Mouse (Mus musculus): ENCODE measurements around the gene Dlx2. TPM values are rescaled to one million over a fixed set of nuclear protein-coding genes. Genes with fewer than 3 reads are reported as not detected.

The Dlx2 gene
- total and polyA plus RNA-seq, 3 experiments, result not detected

DNA sequence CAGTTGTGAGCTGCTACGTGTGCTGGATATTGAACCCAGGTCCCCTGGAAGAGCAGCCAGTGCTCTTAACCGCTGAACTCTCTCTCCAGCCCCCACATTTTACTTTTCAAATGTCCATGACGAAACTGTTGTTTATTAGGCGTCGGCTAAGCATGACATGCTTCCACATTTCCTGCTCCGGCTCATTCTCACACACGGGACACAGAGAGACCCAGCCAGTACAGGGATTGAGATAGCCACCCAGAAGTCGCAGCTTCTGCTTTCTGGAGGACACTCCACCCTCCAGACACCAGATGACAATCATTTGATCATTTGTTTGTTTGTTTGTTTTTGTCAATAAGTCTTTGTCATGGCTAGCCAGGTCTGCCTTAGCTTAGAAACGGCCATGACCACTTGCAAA is 41.7 kb downstream of the Dlx2 start:
- Histone ChIP-seq H3K4me3 (ENCODE audit: low read depth, low read length) (no peak overlapping the region), H3K9me3 (replicated peaks) (no peaks in the 10 kb centered on the region), H3K36me3 (replicated peaks) (peaks cover 38% of the 10 kb centered on the region), H3K27me3 (ENCODE audit: insufficient read depth, low read length) (no peaks in the 10 kb centered on the region), H3K4me1 (ENCODE audit: insufficient read depth, low read depth, low read length) (peaks cover 7% of the 10 kb centered on the region)
- TF ChIP-seq GATA2 (IDR thresholded peaks at IDR 0.05; ENCODE audit: borderline replicate concordance, low read depth, low read length) (no peak), CTCF (IDR thresholded peaks at IDR 0.05; ENCODE audit: low read depth, low read length) (no peak), POLR2AphosphoS5 (IDR thresholded peaks at IDR 0.05; ENCODE audit: insufficient replicate concordance, low read depth, low read length) (no peak), TAL1 (conservative IDR thresholded peaks at IDR 0.05; ENCODE audit: low read depth, low read length) (no peak), GATA1 (IDR thresholded peaks at IDR 0.05; ENCODE audit: borderline replicate concordance, low read length) (no peak)
- ATAC-seq (ENCODE audit: extremely low read depth, insufficient number of reproducible peaks, low FRiP score, poor library complexity, severe bottlenecking) (no peak), DNase-seq (ENCODE audit: low spot score) (no peak)

DNA sequence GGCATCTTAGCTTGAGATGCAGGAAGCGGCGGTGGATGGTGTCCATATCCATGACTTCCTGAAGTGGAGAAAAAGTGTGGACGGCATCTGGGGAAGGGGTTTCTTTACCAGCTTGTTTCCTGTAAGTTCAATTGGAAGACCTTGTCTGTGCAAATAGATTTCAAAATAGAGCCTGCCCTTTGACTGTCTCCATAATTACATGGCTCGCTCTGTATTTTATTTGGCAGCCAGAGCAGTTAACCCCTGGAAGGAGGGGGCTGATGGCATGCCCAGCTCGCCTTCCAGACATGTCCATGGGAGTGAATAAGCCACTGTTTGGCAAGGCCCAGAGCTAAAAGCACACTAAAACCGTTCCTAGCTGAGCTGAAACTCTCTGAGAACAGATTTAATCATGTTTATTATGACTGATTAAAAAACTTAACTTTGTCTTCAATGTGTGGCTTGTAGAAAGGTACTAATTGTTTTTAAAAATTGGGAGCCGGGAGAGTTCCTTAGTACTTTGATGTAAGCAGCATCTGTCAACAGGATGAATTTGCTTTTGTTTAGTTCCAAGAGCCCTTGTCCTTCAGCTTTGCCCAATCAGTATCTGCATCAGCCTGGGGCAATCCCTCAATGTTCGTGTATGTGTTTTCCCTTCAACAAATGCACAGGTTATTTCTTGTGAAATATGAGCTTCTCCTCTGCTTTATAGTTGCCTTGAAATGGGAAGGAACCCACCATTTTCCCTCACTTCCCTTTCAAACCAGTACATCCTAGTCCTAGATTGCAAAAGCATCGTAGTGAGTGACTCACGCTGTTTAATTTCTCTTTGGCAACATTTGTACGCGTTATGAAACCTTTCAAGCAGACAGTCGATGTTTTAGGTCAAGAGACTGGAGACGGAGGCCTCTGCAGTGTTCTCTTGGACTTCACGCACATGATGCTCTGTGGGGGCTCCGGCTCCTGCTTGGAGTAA is 47.0 kb downstream of the Dlx2 start:
- no peaks in the 10 kb centered on the region for H3K9me3 ChIP-seq (replicated peaks)
- no peak for TF ChIP-seq TAL1 (conservative IDR thresholded peaks at IDR 0.05; ENCODE audit: low read depth, low read length)
- no peak for TF ChIP-seq GATA1 (IDR thresholded peaks at IDR 0.05; ENCODE audit: borderline replicate concordance, low read length)
- TF ChIP-seq POLR2AphosphoS5 (IDR thresholded peaks at IDR 0.05; ENCODE audit: insufficient replicate concordance, low read depth, low read length), result no peak
- no peak overlapping the region for H3K4me3 ChIP-seq (ENCODE audit: low read depth, low read length)
- no peaks in the 10 kb centered on the region for H3K27me3 ChIP-seq (ENCODE audit: insufficient read depth, low read length)
- ATAC-seq (ENCODE audit: extremely low read depth, insufficient number of reproducible peaks, low FRiP score, poor library complexity, severe bottlenecking) (no peak), DNase-seq (ENCODE audit: low spot score) (no peak)
- peaks cover 21% of the 10 kb centered on the region for H3K36me3 ChIP-seq (replicated peaks)
- H3K4me1 ChIP-seq (ENCODE audit: insufficient read depth, low read depth, low read length), result peaks cover 8% of the 10 kb centered on the region

DNA sequence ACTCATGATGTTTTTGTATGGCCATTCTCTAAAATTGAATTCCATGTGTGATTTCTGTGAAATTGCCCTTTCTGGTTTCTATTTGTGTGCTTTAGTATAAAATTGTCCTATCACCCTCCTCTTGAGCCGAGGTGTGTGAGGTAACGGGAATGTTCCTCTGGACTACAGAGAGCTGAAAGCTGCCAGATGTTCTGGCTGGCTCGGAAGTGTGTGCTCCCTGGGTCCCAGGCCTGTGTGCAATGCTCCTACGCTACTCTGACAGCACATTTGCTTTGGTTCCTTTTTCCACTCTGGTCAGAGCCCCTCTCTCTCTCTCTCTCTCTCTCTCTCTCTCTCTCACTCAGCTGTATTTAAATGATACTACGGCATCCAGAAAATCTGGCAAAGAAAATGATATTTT is 49.4 kb downstream of the Dlx2 start:
- no peak for ATAC-seq (ENCODE audit: extremely low read depth, insufficient number of reproducible peaks, low FRiP score, poor library complexity, severe bottlenecking)
- no peak overlapping the region for H3K4me3 ChIP-seq (ENCODE audit: low read depth, low read length)

DNA sequence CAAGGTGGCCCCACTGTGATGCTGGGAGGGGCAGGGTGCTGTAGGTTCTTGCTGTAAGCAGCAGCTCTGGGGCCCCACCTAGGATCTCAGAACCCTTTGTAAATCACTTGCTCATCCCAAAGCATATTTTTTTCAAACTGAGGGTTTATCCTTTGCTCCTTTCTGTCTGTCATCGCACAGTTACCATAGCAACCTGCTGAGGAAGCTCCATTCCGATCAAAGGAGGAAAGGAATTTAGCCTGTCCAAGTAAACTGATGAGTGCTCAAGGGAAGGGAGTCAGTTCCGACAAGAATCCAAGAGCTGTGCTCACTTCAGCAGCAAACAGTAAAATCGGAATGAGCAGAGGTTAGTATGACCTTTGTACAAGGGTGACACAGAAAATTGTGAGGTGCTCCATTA is 51.6 kb downstream of the Dlx2 start:
- no peak for ATAC-seq (ENCODE audit: extremely low read depth, insufficient number of reproducible peaks, low FRiP score, poor library complexity, severe bottlenecking)
- H3K36me3 ChIP-seq (replicated peaks), result peaks cover 17% of the 10 kb centered on the region
- no peaks in the 10 kb centered on the region for H3K27me3 ChIP-seq (ENCODE audit: insufficient read depth, low read length)
- 0 out of 2 replicates have a peak, but pooled peaks cover 4% of the 10 kb centered on the region for H3K4me1 ChIP-seq (ENCODE audit: insufficient read depth, low read depth, low read length)
- no peak for DNase-seq (ENCODE audit: low spot score)
- no peaks in the 10 kb centered on the region for H3K9me3 ChIP-seq (replicated peaks)
- no peak for TF ChIP-seq GATA2 (IDR thresholded peaks at IDR 0.05; ENCODE audit: borderline replicate concordance, low read depth, low read length)
- TF ChIP-seq TAL1 (conservative IDR thresholded peaks at IDR 0.05; ENCODE audit: low read depth, low read length), result no peak
- TF ChIP-seq POLR2AphosphoS5 (IDR thresholded peaks at IDR 0.05; ENCODE audit: insufficient replicate concordance, low read depth, low read length), result no peak
- TF ChIP-seq GATA1 (IDR thresholded peaks at IDR 0.05; ENCODE audit: borderline replicate concordance, low read length), result no peak
- no peak for TF ChIP-seq CTCF (IDR thresholded peaks at IDR 0.05; ENCODE audit: low read depth, low read length)
- H3K4me3 ChIP-seq (ENCODE audit: low read depth, low read length), result no peak overlapping the region

More for the DNA sequence above, 49.4 kb downstream of the Dlx2 start:
- H3K4me1 ChIP-seq (ENCODE audit: insufficient read depth, low read depth, low read length), result 0 out of 2 replicates have a peak, but pooled peaks cover 4% of the 10 kb centered on the region
- no peaks in the 10 kb centered on the region for H3K9me3 ChIP-seq (replicated peaks)
- TF ChIP-seq CTCF (IDR thresholded peaks at IDR 0.05; ENCODE audit: low read depth, low read length), result no peak
- TF ChIP-seq TAL1 (conservative IDR thresholded peaks at IDR 0.05; ENCODE audit: low read depth, low read length), result no peak
- TF ChIP-seq POLR2AphosphoS5 (IDR thresholded peaks at IDR 0.05; ENCODE audit: insufficient replicate concordance, low read depth, low read length), result no peak
- no peak for TF ChIP-seq GATA1 (IDR thresholded peaks at IDR 0.05; ENCODE audit: borderline replicate concordance, low read length)
- no peak for TF ChIP-seq GATA2 (IDR thresholded peaks at IDR 0.05; ENCODE audit: borderline replicate concordance, low read depth, low read length)
- DNase-seq (ENCODE audit: low spot score), result no peak
- no peaks in the 10 kb centered on the region for H3K27me3 ChIP-seq (ENCODE audit: insufficient read depth, low read length)
- peaks cover 20% of the 10 kb centered on the region for H3K36me3 ChIP-seq (replicated peaks)

DNA sequence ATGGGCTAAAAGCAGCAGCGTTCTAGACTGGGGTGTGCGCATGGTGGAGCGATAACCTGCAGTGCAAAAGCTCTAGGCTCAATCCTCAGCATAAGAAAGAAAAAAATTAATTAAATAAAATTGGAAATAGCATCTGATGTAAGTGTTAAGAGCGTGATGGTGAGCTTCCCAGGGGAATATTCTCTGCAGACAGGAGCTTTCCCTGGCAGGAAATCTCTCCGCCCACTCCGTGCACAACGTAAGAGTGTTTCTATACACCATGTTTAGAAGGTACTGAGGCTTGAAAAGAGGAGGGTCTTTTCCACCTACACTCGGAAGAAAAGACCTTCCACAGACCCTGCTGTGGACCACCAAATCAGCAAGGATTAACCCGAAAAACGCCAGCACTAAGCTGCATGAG is 52.1 kb downstream of the Dlx2 start:
- no peak for DNase-seq (ENCODE audit: low spot score)
- H3K9me3 ChIP-seq (replicated peaks), result no peaks in the 10 kb centered on the region
- H3K4me1 ChIP-seq (ENCODE audit: insufficient read depth, low read depth, low read length), result 0 out of 2 replicates have a peak, but pooled peaks cover 4% of the 10 kb centered on the region
- TF ChIP-seq GATA2 (IDR thresholded peaks at IDR 0.05; ENCODE audit: borderline replicate concordance, low read depth, low read length), result no peak
- TF ChIP-seq GATA1 (IDR thresholded peaks at IDR 0.05; ENCODE audit: borderline replicate concordance, low read length), result no peak
- TF ChIP-seq CTCF (IDR thresholded peaks at IDR 0.05; ENCODE audit: low read depth, low read length), result no peak
- TF ChIP-seq POLR2AphosphoS5 (IDR thresholded peaks at IDR 0.05; ENCODE audit: insufficient replicate concordance, low read depth, low read length), result no peak
- no peak for TF ChIP-seq TAL1 (conservative IDR thresholded peaks at IDR 0.05; ENCODE audit: low read depth, low read length)
- H3K27me3 ChIP-seq (ENCODE audit: insufficient read depth, low read length), result no peaks in the 10 kb centered on the region
- ATAC-seq (ENCODE audit: extremely low read depth, insufficient number of reproducible peaks, low FRiP score, poor library complexity, severe bottlenecking), result no peak
- H3K36me3 ChIP-seq (replicated peaks), result peaks cover 19% of the 10 kb centered on the region
- no peak overlapping the region for H3K4me3 ChIP-seq (ENCODE audit: low read depth, low read length)

Other genes starting within 250 kb of the Dlx2 start
- 35.8 and 39.3 TPM in 2 replicates for gene Slc25a12, start 179.0 kb downstream of the Dlx2 start, total RNA-seq (2014; fragmentation: Nextera tagmentation)
- 51.6 and 58.3 TPM in 2 replicates for gene Slc25a12, start 179.0 kb downstream of the Dlx2 start, total RNA-seq (2017)
- gene Slc25a12, start 179.0 kb downstream of the Dlx2 start, polyA plus RNA-seq (2012), result 6.0 and 12.2 TPM in 2 replicates
- gene Hat1, start 157.8 kb downstream of the Dlx2 start, total RNA-seq (2014; fragmentation: Nextera tagmentation), result 107 and 136 TPM in 2 replicates
- gene Hat1, start 157.8 kb downstream of the Dlx2 start, total RNA-seq (2017), result 260 and 297 TPM in 2 replicates
- 4.6 and 6.3 TPM in 2 replicates for gene Hat1, start 157.8 kb downstream of the Dlx2 start, polyA plus RNA-seq (2012)
- gene Metap1d, start 93.5 kb downstream of the Dlx2 start, total RNA-seq (2014; fragmentation: Nextera tagmentation), result 95.8 and 104 TPM in 2 replicates
- gene Metap1d, start 93.5 kb downstream of the Dlx2 start, total RNA-seq (2017), result 33.3 and 39.9 TPM in 2 replicates
- gene Metap1d, start 93.5 kb downstream of the Dlx2 start, polyA plus RNA-seq (2012), result 3.1 and 8.2 TPM in 2 replicates
- gene Dlx1, start 18.6 kb downstream of the Dlx2 start, total RNA-seq (2014; fragmentation: Nextera tagmentation), result 2.8 and 3.0 TPM in 2 replicates
- 0.41 and 0.98 TPM in 2 replicates for gene Dlx1, start 18.6 kb downstream of the Dlx2 start, total RNA-seq (2017)
- 2.4 and 3.4 TPM in 2 replicates for gene Dlx1, start 18.6 kb downstream of the Dlx2 start, polyA plus RNA-seq (2012)
- gene Itga6, start 198.9 kb upstream of the Dlx2 start, total RNA-seq (2014; fragmentation: Nextera tagmentation), result 2.6 TPM in 2 replicates
- 0.58 and 1.1 TPM in 2 replicates for gene Itga6, start 198.9 kb upstream of the Dlx2 start, total RNA-seq (2017)
- gene Itga6, start 198.9 kb upstream of the Dlx2 start, polyA plus RNA-seq (2012), result 0.22 and 0.38 TPM in 2 replicates